Mouse (Mus musculus): ENCODE measurements around the gene Akt1s1.

Gene Akt1s1

DNA sequence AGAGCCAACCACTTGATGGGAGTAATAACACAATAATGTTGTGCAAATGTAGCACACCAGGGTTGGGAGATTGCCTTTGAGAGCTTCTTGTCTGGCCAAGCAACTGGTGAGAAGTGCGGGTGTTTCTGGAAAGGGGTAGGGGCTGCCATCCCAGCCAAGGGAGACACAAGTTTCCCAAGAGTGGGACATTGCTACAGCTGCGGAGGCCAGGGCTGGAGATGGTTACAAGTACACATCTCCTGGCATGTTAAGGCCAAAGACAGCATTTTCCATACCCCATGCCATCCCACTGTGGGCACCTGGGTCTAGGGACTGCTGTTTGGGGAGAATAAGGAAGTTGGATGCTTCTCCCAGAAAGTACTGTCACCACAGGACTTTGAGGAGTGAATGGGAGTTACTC, 4.3 kb downstream of the Akt1s1 start:
- DNase-seq (ENCODE audit: low read depth, low spot score), result no peak

DNA sequence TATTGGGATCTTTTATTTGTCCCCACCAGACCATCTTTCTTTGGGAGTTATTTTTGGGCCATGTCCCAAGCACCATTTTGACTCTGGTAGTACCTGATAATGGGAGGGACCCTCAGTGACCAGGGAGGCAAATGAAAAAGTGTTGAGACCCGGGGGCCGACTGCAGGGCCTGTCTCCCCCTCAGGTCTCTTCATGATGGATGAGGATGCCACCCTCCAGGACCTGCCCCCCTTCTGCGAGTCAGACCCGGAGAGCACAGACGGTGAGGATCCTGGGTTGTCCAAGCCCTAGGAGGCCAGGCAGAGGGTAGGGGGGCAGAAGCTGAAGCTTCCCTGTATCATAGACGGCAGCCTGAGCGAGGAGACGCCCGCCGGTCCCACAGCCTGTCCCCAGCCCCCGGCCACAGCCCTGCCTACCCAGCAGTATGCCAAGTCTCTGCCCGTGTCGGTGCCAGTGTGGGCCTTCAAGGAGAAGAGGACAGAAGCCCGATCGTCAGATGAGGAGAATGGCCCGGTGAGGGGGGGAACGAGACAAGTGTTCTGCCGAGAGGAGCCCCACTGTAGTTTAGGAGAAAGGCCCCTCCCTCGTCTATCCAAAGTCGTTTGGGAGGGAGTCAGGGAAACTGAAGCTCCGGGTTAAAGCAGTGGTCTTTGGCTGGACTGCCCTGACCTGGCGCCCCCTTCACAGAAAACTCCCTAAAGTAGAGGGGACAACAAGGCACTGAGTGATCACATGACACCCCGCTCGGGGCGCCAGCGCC, 5.0 kb downstream of the Akt1s1 start:
- DNase-seq (ENCODE audit: low read depth, low spot score), result no peak

DNA sequence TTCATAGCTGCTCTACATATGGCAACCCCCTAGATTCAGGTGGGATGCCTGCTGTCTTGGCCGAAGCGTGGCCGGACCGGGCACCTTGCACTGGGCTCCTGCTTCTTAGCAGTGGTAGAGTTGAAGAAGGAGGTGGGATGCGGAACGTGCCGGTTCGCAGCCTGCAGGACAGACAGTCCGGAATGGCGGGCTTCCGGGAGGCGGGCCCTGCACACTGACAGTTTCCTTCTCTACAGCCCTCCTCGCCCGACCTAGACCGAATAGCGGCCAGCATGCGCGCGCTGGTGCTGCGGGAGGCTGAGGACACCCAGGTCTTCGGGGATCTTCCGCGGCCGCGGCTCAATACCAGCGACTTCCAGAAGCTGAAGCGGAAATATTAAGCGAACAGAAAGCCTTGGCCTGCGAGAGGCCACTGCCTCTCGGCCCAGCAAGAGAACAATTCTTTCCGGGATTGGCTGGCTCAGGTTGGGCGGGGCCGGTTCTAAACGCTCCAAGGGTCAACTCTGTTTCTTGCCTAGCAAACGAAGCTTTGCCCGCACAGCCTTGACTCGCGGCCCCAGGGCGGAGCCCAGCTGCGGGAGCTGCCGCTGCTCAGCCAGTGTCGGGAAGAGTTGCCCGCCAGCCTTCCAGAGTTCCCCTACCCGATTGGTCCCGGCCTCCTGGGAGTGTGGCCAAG, 5.7 kb downstream of the Akt1s1 start:
- peak; percentile 74 for DNase-seq (ENCODE audit: low read depth, low spot score)

DNA sequence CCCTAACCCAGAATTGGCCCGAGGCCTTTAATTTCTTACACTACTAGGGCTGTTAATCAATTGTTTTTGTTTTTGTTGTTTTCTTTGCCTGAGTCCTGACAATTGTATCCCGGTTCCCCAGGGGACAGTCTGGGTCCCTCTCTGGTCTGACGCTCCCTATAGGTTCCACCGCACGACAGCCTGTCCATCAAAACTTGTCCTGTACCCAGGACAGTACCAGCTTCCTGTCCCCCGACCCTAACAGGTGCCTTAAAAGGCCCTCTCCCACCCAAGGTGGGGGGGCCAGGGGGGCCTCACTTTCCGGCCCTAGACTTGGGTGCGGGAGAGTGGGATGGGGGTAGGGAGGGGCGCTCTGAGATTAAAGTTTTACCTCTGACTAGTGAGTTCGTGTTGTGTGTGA, 6.2 kb downstream of the Akt1s1 start:
- no peak for DNase-seq (ENCODE audit: low read depth, low spot score)

DNA sequence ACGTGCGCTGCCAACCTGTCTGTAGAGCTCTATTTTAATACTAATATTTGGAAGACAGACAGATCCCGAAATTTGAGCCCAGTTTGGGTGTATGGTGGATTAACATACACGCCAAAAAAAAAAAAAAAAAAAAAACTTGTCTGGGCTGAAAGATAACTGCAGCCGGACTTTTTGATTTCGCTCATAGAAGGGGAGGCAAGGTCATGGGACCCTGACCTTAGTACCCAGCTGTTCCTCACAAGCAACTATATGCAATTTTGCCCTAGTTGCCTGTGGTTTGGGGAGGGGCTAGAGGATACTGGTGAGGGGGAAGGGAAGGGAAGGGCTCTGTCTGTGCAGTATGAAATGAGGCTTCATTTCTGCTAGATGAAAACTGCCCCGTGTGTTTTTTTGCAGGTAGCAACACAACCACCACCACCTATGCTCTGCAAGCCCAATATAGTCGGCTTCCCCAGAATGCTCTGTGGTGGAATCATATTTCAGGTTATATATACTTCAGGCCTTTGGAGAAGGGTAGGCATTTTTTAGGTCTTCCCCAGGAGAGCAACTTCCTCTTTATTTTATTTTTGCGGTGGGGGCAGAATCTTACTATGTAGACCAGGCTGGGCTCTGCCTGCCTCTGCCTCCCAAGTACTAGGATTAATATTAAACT, 7.6 kb downstream of the Akt1s1 start:
- DNase-seq (ENCODE audit: low read depth, low spot score), result no peak

DNA sequence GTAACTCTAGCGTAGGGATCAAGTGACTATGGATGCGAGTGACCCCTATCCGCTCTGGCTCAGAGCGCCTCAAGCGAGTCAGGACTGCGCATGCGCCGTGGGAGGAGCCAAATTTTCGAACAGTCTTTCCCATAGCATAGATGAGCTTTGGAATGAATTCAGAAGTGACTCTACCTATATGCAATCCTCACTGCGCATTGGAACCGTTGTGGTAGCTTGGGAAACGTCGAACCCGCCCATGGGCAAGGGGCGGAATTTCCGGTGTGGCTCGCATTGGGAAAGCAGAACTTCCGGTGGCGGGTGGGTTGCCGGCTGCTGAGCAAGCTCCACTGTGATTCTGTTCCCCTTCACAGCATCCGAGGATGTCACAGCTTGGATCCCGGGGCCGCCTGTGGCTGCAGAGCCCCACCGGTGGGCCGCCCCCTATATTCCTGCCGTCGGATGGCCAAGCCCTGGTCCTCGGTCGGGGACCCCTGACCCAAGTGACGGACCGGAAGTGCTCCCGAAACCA, 8.3 kb downstream of the Akt1s1 start, which contains the start of gene Pnkp:
TSS of gene Pnkp (plus strand) at position 98 of the 511 bp plus-strand sequence.
- peak; percentile 94 for DNase-seq (ENCODE audit: low read depth, low spot score)

DNA sequence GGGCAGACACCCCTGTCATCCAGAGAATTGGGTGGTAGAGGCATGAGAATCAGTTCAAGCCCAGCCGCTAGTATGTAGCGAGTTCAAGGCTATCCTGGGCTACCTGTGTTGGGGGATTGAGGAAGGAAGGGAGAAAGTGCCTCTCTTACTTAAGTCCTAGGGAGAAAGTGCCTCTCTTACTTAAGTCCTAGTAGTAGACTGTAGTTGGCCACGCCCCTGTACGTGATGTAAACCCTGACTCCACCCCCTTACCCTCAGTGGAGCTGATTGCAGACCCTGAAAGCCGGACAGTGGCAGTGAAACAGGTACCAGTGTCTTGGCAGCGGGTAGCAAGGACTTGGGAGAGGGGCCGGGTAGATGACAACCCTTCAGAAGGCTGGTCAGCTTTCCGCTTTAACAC, 9.1 kb downstream of the Akt1s1 start:
- DNase-seq (ENCODE audit: low read depth, low spot score), result peak; percentile 82

DNA sequence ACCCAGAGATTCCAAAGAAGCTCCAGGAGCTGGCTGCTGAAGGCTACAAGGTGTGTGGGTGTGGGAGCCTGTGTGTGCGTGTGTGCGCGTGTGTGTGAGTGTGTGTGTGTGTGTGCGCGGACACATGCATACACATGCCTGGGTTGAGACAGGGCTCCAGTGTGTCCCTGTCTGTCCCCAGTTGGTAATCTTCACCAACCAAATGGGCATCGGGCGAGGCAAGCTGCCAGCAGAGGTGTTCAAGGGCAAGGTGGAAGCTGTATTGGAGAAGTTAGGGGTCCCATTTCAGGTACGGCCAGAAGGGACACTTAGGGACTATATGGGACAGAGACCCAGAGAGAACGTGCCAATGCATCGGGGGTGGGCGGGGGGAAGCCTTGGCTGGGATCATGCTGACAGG, 11.1 kb downstream of the Akt1s1 start:
- no peak for DNase-seq (ENCODE audit: low read depth, low spot score)

DNA sequence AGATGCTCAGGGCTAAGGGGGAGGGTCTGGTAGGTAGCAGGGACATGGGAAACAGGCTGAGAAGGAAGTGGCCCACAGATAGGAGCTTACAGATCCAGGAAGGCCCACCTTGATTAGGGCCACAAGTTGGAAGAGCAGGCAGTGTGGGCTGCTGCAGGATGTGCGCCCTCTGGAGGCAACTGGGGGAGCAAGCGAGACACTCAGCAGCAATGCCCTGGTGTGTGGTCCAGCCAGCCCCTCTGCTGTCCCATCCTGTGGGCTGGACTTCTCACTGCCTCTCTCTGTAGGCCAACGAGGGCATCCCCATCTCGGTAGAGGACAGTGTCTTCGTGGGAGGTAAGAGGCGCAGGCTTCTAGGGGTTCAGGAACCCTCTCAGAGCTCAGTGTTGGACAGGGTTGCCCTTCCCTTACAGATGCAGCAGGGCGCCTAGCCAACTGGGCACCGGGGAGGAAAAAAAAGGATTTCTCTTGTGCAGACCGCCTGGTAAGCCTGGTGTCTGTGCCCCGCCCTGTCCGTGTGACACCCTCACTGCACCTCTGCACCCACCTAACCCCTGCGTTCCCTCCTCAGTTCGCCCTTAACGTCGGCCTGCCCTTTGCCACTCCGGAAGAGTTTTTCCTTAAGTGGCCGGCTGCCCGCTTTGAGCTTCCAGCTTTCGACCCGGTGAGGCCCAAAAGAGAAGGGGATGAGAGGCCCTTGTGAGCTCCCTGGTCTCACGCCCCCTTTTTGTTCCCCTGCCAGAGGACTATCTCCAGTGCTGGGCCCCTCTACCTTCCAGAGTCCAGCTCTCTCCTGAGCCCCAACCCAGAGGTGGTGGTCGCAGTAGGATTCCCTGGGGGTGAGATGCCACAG, 12.0 kb downstream of the Akt1s1 start:
- peak; percentile 69 for DNase-seq (ENCODE audit: low read depth, low spot score)

DNA sequence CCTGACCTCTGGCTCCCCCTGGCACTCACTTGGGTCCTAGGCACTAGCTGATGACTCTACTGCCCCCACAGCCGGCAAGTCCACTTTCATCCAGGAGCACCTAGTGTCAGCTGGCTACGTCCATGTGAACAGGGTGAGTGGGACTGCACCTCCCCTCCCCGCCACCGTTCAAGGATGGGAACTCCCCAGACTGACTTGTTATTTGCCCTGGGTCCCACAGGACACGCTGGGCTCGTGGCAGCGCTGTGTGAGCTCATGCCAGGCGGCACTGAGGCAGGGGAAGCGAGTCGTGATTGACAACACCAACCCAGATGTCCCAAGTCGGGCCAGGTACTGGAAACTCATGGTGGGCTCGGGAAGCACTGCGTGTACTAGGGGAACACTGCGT, 12.6 kb downstream of the Akt1s1 start:
- no peak for DNase-seq (ENCODE audit: low read depth, low spot score)

DNA sequence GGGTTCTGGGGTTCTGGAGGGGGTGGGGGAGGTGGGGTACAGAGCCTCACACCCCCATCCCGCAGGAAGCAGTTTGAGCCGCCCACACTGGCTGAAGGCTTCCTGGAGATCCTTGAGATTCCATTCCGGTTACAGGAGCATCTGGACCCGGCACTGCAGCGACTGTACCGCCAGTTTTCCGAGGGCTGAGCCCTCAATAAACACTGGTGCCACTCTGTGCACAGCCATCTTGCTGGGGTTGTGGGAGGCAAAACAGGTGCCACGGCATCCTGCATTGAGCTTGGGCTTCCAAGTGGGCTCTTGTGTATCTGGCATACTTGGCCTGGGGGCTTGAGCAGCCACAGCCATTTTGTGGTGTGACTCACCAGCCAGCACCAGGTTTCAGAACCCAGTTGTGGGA, 13.6 kb downstream of the Akt1s1 start:
- DNase-seq (ENCODE audit: low read depth, low spot score), result no peak

DNA sequence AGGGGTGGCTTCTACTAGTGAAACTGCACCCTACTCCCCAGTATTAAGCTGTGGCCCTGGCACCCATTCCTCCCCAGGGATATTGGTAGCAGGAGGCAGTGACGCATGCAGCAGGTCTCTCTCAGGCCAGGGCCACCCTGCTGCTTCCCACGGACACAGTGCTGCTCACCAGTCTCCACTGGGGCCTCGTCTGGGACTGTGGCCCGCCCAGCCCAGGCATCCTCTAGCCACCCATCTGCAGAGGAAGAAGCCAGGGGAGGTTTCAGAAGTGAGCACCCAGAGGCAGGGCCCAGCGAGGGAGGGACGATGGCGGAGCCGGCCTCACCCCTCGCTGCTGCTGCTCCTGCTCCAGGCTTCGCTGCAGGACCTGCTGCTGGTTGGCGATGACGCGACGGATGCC, 14.4 kb downstream of the Akt1s1 start:
- DNase-seq (ENCODE audit: low read depth, low spot score), result no peak

DNA sequence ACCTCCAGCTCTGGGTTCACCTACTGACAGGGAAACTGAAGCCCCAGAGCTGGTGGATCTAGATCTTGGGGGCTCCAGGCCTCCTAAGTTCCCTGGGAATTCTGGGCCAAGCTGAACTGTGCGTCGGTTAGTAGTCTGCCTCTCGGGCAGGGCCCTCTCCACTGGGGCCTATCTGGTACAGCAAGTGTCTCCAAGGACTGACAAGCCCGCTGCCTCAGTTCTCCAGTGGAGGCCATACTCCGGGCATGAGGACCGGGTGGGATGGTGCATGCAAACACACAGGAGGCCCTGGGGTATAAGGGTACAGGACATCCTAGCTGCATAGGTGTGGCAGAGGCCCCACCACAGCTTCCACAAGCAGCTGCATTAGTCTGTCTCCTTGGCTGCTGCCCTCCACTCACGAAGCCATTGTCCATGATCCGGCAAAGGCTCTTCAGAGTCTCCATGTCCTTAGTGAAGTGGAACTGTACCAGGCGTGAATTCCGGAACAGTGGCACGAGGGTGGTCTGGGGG, 15.2 kb downstream of the Akt1s1 start:
- no peak for DNase-seq (ENCODE audit: low read depth, low spot score)

DNA sequence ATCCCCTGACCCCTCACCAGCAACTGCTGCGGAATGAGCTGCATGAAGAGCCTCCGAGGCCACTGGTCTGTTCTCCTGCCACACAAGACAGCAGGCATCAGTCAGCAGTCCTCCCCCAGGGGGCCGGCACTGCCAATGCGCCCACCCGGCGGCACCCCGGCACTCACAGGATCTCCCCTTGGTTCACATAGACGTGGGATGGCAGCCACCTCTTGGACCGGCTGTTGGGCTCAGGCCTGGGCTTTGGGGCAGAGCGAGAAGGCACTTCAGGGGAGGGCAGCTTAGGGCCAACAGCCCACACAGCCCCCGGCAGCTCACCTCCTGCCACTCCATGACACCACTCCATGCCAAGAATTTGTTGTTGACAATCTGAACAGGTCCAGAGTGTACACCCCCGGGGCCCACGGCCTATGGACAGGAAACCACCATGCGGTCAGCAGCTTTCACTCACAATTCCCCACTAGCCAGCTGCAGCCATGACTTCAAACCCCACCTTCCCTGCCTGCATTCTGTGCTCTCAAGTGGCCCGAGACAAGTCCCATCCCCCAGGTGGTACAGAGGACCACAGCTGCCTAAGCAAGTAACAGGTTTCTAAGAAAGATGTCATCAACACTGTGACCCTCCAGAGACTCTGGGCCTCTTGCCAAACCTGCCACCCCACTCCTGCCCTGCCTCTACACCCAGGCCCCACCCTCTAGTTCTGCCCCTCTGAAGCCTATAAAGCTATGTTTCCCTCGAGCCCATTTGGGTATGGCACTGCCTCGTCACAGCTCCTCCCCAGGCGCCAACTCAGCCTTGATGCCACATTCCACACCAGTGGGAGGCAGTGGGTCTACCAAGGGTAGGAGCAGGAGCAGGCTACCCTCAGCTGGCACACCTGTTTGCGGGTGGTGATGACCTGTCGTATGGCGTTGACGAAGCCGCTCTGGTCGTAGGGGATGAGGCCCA, 16.1 kb downstream of the Akt1s1 start:
- DNase-seq (ENCODE audit: low read depth, low spot score), result no peak

DNA sequence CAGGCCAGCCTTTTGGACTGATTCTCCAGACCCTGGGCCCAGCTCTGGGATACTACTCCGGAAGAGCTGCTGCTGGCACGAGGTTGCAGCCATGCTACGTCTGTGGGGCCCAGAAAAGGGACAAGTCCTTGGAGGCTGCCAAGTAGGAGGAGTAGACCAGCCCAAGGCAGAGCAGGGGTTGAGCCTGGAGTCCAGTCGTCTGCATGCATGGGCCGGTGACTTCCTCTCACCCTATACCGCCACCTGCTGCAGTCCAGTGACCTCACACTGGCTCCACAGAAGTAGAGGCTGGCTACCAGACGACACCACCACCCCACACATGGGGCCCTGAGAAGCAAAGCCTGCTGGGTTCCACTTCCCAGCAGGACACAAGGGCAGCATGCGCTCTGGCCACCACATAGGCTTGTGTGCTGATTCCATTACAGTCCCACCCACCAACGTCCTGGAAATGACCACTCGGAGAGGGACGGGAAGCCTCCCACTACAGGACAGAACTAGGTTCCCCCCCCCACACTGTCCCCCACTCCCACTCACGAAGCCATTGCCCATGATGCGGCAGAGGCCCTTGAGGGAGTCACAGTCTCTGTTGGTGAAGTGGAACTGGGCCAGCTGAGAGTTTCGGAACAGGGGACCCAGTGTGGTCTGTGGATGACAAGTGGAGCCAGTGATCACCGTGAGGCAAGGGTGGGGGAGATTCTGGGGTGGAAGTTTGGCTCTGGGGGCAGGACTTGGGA, 17.7 kb downstream of the Akt1s1 start:
- DNase-seq (ENCODE audit: low read depth, low spot score), result no peak

DNA sequence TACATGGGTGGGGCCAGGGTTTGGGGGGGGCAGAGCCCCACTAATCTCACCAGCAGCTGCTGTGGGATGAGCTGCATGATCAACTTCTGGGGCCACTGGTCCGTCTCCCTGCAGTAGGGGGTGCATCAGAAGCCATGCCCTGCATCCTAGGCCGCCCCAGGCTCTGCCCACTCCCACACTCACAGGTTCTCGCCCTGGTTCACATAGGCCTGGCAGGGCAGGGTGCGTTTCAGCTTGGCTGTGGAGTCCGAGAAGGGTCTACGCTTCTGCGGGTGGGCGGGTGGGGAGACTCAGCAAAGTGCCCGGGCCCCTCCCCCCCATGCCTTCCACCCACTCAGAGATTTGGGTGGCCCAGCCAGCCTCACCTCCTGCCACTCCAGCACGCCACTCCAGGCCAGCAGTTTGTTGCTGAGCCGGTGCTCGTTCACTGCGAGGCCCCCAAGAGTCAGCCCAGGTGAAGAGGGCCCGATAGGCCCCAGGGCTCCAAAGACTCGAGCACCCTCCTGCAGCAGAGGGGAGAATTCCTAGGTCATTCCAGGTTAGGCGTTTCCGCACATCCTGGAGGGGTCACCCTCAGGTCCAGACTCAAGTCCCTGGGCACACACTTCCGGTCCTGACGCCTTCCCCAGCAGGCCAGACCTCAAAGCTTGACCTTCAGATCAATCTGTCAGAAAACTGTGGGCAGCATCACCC, 18.4 kb downstream of the Akt1s1 start:
- no peak for DNase-seq (ENCODE audit: low read depth, low spot score)

DNA sequence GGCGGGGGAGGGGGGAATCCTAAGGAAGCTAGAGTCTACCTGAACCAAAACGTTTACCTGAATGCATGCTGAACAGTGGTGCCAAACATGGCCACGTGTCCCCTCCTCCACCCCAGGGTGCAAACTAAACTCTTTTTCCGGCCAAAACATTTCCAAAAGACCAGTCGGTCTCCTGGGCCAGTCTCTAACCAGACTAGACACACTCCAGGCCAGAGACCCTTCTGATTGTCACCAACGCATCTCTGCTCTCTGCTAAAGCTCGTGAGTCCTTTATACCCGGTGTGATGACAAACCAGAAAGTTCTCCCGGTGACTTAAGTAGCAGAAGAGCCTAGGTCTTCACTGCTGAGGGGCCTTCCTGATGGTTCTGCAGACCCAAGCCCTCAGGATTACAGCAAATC, 19.0 kb downstream of the Akt1s1 start:
- no peak for DNase-seq (ENCODE audit: low read depth, low spot score)

DNA sequence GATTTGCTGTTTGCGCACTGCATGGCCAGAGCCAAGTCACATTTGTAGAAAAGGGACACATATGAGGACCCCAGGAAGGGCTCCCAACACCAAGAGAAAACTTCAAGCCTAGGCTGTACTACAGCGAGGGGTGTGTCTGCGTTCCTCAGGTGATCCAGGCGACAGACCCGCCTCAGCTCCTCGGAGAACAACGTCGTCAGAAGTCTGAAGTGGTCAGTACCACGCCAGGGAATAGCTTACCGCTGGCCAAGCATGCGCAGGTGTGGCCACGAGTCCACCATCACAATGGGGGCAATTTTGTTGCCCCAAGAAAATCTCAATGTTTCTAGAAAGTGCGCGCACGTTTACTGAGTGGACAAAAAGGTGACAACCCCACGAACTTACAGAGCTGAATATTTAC, 19.7 kb downstream of the Akt1s1 start:
- no peak for DNase-seq (ENCODE audit: low read depth, low spot score)

Measured in ES-CJ7 (cell line).